Mouse (Mus musculus) embryonic facial prominence, embryonic 12.5 days (tissue): Measurements from ENCODE around the gene Sergef. TPM values are rescaled to one million over a fixed set of nuclear protein-coding genes. Genes with fewer than 3 reads are reported as not detected.

Experiments used
- ATAC-seq: fragments of 200-750 bp; cut with Nextera tagmentation; 2 replicates; pipeline ENCODE4 v1.8.0; 2017; ENCODE audit not compliant: insufficient number of reproducible peaks, insufficient read depth, low FRiP score, low TSS enrichment
- H3K27ac ChIP-seq: fragments of 300-500 bp; sonication (generic); 2 replicates; pipeline ENCODE4 v1.5.1; 2016; ENCODE audit warnings: mild to moderate bottlenecking
- H3K27me3 ChIP-seq: fragments of 300-500 bp; sonication (generic); 2 replicates; pipeline ENCODE4 v1.6.1; 2016; ENCODE audit warnings: mild to moderate bottlenecking, moderate library complexity
- H3K36me3 ChIP-seq: fragments of 300-500 bp; sonication (generic); 2 replicates; pipeline ENCODE4 v1.6.1; 2016; ENCODE audit warnings: mild to moderate bottlenecking
- H3K4me1 ChIP-seq: fragments of 300-500 bp; sonication (generic); 2 replicates; pipeline ENCODE4 v1.6.1; 2016
- H3K4me2 ChIP-seq: fragments of 300-500 bp; sonication (generic); replicated peaks from 2 replicates; pipeline ENCODE4 v1.6.1; 2016; ENCODE audit warnings: mild to moderate bottlenecking, moderate library complexity
- H3K4me3 ChIP-seq: fragments of 300-500 bp; sonication (generic); 2 replicates; pipeline ENCODE4 v1.5.1; 2016; ENCODE audit warnings: mild to moderate bottlenecking
- H3K9ac ChIP-seq: fragments of 300-500 bp; sonication (generic); 2 replicates; pipeline ENCODE4 v1.6.1; 2016; ENCODE audit warnings: mild to moderate bottlenecking, moderate library complexity
- H3K9me3 ChIP-seq: fragments of 300-500 bp; sonication (generic); 2 replicates; pipeline ENCODE4 v1.6.1; 2016; ENCODE audit warnings: mild to moderate bottlenecking, moderate library complexity
- WGBS: fragments of 180-500 bp; shearing (Covaris S2); methylation state at CpG from one replicate; pipeline ENCODE4 v1.1.7; 2016; 5-methylcytosine and 5-hydroxymethylcytosine counted together
- polyA plus RNA-seq: library from polyadenylated mRNA; unstranded; fragments of >200 nt; fragmentation: Nextera tagmentation; extraction: Ambion mirVana; gene quantifications from 2 replicates; pipeline ENCODE4 v1.2.1, GENCODE M21; 2016

Gene Sergef
- polyA plus RNA-seq, 1 experiment from 2014 or later = 14.1 TPM

DNA sequence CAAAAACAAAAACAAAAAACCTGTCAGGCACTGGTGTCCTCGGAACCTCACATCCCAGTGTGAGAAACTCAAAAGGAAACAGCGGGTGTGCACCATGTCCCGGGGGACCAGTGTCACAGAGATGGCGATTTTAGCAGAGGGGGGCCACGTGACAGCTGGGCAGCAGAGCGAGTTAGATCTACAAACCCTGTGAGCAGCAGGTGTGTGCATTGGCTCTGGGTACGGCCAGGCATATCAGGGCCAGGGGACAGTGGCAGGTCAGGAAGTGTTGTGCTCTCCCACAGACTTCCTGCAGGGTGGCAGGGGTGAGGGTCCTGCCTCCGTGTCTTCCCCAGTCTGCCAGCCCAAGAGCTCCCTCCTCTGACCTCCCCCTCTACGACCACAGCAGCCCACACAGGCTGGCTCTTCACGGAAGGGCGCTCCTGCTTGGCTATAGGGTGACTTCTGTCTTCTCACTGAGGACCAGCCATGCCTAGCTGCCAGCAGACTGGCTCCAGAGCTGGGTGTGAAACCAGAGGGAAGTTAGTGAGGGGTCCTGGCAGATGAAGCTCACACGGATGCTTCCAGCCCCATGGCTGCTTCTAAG, 230.3 kb downstream of the Sergef start:
- Histone ChIP-seq H3K9me3 (no peaks in the 10 kb centered on the region), H3K4me1 (no peaks in the 10 kb centered on the region), H3K9ac (no peak overlapping the region), H3K27me3 (0 out of 2 replicates have a peak, but pooled peaks cover 4% of the 10 kb centered on the region), H3K27ac (no peak overlapping the region), H3K4me3 (no peak overlapping the region), H3K36me3 (no peaks in the 10 kb centered on the region), H3K4me2 (no peak overlapping the region)
- WGBS = 47% methylated on average over 12 of the region's 12 CpGs
- ATAC-seq = no peak

GRCm38 (mm10) chr7:46408606-46409005, 231.0 kb downstream of the Sergef start:
- WGBS = 80% methylated on average over 9 of the region's 9 CpGs

DNA sequence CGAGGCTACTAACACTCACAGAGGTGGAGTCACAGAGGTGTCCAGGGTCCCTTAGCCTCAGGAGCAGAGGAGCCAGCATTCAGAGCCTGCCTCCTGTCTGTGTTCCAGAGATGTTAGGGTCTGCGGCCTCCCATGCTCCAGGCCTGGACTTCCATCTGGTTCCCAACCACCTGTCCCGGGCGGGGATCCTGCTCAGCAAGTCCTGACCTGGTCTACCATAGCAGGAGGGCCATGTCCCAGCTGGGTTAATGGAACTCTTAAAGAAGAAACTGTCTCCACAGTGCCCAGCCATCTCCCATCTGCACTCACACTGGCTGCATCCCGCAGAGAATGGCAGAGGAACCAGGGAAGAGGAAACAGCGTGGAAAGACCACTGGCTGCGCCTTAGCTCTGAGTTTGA, 234.9 kb downstream of the Sergef start:
- WGBS = 85% methylated on average over 7 of the region's 7 CpGs
- no peaks in the 10 kb centered on the region for H3K9me3 ChIP-seq
- peaks cover 21% of the 10 kb centered on the region for H3K27me3 ChIP-seq
- H3K9ac ChIP-seq = no peak overlapping the region
- no peak overlapping the region for H3K4me2 ChIP-seq
- ATAC-seq = no peak
- no peaks in the 10 kb centered on the region for H3K36me3 ChIP-seq
- no peaks in the 10 kb centered on the region for H3K4me1 ChIP-seq
- no peak overlapping the region for H3K27ac ChIP-seq
- H3K4me3 ChIP-seq = no peak overlapping the region

More at GRCm38 (mm10) chr7:46408606-46409005, 231.0 kb downstream of the Sergef start:
- Histone ChIP-seq H3K9ac (no peak overlapping the region), H3K27me3 (0 out of 2 replicates have a peak, but pooled peaks cover 2% of the 10 kb centered on the region), H3K27ac (no peak overlapping the region), H3K9me3 (no peaks in the 10 kb centered on the region), H3K4me2 (no peak overlapping the region), H3K4me1 (no peaks in the 10 kb centered on the region), H3K36me3 (no peaks in the 10 kb centered on the region), H3K4me3 (no peak overlapping the region)
- ATAC-seq = no peak

GRCm38 (mm10) chr7:46403616-46404485, 235.8 kb downstream of the Sergef start:
- WGBS = 81% methylated on average over 15 of the region's 15 CpGs
- no peak overlapping the region for H3K4me2 ChIP-seq
- no peaks in the 10 kb centered on the region for H3K4me1 ChIP-seq
- no peaks in the 10 kb centered on the region for H3K9me3 ChIP-seq
- peaks cover 30% of the 10 kb centered on the region for H3K27me3 ChIP-seq
- ATAC-seq = no peak
- no peak overlapping the region for H3K4me3 ChIP-seq
- H3K36me3 ChIP-seq = no peaks in the 10 kb centered on the region
- no peak overlapping the region for H3K9ac ChIP-seq
- no peak overlapping the region for H3K27ac ChIP-seq

- Histone ChIP-seq H3K4me2 (no peak overlapping the region), H3K9ac (no peak overlapping the region), H3K4me1 (peaks cover 9% of the 10 kb centered on the region), H3K27me3 (peaks cover 53% of the 10 kb centered on the region), H3K9me3 (no peaks in the 10 kb centered on the region), H3K27ac (no peak overlapping the region), H3K36me3 (no peaks in the 10 kb centered on the region), H3K4me3 (no peak overlapping the region)
- WGBS = 67% methylated on average over 3 of the region's 3 CpGs
- no peak for ATAC-seq
Measured at GRCm38 (mm10) chr7:46401371-46402180, 238.0 kb downstream of the Sergef start.

DNA sequence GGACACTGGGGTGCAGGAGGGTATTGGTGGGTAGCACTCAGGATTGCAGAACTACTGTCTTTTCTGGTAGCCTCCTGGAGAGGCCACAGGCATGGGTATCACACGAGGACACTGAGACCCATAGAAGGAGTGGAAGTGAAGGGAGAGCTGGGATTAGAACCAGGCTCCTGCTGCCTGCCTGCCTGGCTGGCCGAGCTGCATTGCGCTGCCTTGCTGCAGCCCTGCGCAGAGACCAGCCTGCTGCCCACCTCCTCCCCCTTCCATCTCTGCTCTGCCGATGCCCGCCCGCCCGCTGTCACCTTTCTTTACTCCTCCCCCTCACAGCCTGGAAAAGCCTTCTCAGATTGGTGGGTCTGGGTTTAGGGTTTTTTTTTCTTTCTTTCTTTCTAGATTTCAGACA, 239.3 kb downstream of the Sergef start:
- WGBS = 46% methylated on average over 8 of the region's 8 CpGs
- H3K36me3 ChIP-seq = no peaks in the 10 kb centered on the region
- H3K27me3 ChIP-seq = peaks cover 65% of the 10 kb centered on the region
- peaks cover 18% of the 10 kb centered on the region for H3K4me1 ChIP-seq
- H3K27ac ChIP-seq = no peak overlapping the region
- H3K4me2 ChIP-seq = no peak overlapping the region
- no peak for ATAC-seq
- H3K9me3 ChIP-seq = no peaks in the 10 kb centered on the region
- no peak overlapping the region for H3K4me3 ChIP-seq
- no peak overlapping the region for H3K9ac ChIP-seq

- peaks cover 18% of the 10 kb centered on the region for H3K4me1 ChIP-seq
- no peak overlapping the region for H3K4me2 ChIP-seq
- H3K27ac ChIP-seq = no peak overlapping the region
- H3K9me3 ChIP-seq = no peaks in the 10 kb centered on the region
- no peak overlapping the region for H3K9ac ChIP-seq
- ATAC-seq = no peak
- H3K36me3 ChIP-seq = no peaks in the 10 kb centered on the region
- H3K27me3 ChIP-seq = peaks cover 69% of the 10 kb centered on the region
- no peak overlapping the region for H3K4me3 ChIP-seq
- 82% methylated on average over 1 of the region's 1 CpGs for WGBS
Measured at GRCm38 (mm10) chr7:46399676-46400075, 239.9 kb downstream of the Sergef start.

DNA sequence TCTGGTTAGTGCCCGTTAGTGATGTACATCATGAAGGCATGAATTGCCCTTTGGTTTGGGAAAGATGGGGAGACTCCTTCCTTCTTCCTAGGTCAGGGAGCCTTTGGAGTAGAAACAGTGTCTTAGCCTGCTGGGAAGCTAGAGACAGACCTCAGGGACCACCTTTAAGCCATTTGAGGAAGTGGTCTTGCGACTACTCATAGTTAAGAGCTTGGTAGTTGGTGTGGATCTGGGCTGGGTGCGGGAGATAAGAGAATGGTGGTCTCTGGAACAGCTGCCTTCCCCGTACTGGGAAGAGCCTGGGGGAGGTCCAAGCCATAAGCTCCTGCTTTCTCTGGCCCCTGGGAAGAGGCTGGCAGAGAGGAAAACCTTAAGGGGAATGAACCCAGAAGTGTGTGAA, 241.0 kb downstream of the Sergef start:
- H3K36me3 ChIP-seq = no peaks in the 10 kb centered on the region
- H3K9me3 ChIP-seq = no peaks in the 10 kb centered on the region
- peaks cover 18% of the 10 kb centered on the region for H3K4me1 ChIP-seq
- peaks cover 80% of the 10 kb centered on the region for H3K27me3 ChIP-seq
- no peak overlapping the region for H3K4me3 ChIP-seq
- WGBS = 68% methylated on average over 4 of the region's 4 CpGs
- no peak overlapping the region for H3K4me2 ChIP-seq
- H3K27ac ChIP-seq = no peak overlapping the region
- no peak for ATAC-seq
- H3K9ac ChIP-seq = no peak overlapping the region

GRCm38 (mm10) chr7:46397732-46398333, 241.8 kb downstream of the Sergef start:
- H3K9ac ChIP-seq = no peak overlapping the region
- no peaks in the 10 kb centered on the region for H3K9me3 ChIP-seq
- H3K36me3 ChIP-seq = no peaks in the 10 kb centered on the region
- peak overlapping the region; percentile 98 for H3K4me2 ChIP-seq
- peaks cover 81% of the 10 kb centered on the region for H3K27me3 ChIP-seq
- no peak overlapping the region for H3K27ac ChIP-seq
- 8% methylated on average over 70 of the region's 70 CpGs for WGBS
- H3K4me1 ChIP-seq = peaks cover 18% of the 10 kb centered on the region
- peak overlapping the region; percentile 48; the same call in 1 of the 2 replicates for H3K4me3 ChIP-seq
- no peak for ATAC-seq

DNA sequence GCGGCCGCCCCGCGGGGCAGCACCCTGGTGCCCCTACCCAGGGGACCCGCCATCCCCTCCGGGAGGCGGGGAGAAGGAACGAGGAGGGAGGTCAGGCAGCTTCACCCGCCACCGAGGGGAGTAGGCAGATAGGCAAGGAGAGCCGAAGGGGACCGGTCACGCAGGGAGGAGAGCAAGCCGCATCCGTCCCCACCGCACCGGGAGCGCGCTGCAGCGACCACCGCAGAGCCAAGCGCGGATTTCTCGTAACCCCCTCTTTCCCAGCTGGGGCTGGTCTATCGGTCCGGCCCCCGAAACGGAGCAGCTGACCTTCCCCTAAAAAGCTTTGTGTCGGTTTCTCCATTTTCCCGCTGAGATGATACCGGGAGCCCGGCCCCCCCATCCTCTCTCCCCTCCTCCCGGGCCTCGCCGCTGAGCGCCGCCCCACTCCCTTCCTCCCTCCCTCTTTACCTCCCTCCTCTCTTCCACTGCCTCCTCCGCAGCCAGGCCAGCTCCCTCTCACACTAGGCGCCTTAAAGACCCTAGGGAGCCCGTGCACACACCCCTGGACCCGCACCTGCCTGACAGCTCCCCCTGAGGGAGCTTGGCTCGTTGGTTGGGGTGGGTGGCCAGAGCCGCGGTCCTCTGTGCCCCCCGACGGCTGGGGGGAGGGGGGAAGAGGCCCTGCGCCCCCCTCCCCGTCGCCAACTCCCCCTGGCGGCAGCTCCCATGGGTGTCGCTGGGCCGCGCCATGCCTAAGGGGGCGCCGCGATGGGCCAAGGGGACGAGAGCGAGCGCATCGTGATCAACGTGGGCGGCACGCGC, 242.5 kb downstream of the Sergef start:
- no peak overlapping the region for H3K9ac ChIP-seq
- peaks cover 18% of the 10 kb centered on the region for H3K4me1 ChIP-seq
- H3K27me3 ChIP-seq = peaks cover 83% of the 10 kb centered on the region
- ATAC-seq = no peak
- H3K27ac ChIP-seq = no peak overlapping the region
- no peaks in the 10 kb centered on the region for H3K36me3 ChIP-seq
- no peaks in the 10 kb centered on the region for H3K9me3 ChIP-seq
- peak overlapping the region; percentile 98 for H3K4me2 ChIP-seq
- peak overlapping the region; percentile 48 for H3K4me3 ChIP-seq
- WGBS = 2% methylated on average over 54 of the region's 64 CpGs
